Mouse (Mus musculus) testis, adult 10 weeks (tissue): Measurements from ENCODE around the gene Dand5. TPM values are rescaled to one million over a fixed set of nuclear protein-coding genes. Genes with fewer than 3 reads are reported as not detected.

Experiments used
- polyA plus RNA-seq: library from polyadenylated mRNA; stranded (reverse); fragments of 350-450 nt; fragmentation: Illumina TruSeq; extraction: RNeasy Lipid Tissue Mini Kit (QIAGEN cat#74804); gene quantifications from one replicate; pipeline ENCODE4 v1.2.3, GENCODE M21; 2014; ENCODE audit warnings: low read depth, low replicate concordance

Gene Dand5
- 21.7 TPM for polyA plus RNA-seq

DNA sequence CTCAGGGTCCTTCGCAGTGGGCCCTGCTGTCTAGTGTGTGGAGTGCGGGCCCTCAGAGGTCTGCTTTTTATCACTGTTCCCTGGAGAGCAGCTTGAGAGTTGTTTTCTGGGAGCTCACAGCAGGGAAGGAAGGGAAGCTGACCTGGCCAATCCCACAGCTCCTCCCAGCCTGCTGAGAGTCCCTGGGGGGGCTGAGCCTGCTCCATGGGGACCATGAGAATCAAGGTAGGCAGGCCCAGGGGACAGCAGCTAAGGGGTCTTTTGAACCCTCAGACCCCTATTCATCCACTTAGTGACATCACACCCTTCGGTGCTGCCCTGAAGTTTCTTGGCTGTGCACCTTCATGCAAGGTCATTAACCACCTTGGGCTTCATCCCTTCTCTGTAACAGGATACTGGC, at the start of gene Dand5:
TSS of gene Dand5 (minus strand) at position 101 of the 400 bp plus-strand sequence.

DNA sequence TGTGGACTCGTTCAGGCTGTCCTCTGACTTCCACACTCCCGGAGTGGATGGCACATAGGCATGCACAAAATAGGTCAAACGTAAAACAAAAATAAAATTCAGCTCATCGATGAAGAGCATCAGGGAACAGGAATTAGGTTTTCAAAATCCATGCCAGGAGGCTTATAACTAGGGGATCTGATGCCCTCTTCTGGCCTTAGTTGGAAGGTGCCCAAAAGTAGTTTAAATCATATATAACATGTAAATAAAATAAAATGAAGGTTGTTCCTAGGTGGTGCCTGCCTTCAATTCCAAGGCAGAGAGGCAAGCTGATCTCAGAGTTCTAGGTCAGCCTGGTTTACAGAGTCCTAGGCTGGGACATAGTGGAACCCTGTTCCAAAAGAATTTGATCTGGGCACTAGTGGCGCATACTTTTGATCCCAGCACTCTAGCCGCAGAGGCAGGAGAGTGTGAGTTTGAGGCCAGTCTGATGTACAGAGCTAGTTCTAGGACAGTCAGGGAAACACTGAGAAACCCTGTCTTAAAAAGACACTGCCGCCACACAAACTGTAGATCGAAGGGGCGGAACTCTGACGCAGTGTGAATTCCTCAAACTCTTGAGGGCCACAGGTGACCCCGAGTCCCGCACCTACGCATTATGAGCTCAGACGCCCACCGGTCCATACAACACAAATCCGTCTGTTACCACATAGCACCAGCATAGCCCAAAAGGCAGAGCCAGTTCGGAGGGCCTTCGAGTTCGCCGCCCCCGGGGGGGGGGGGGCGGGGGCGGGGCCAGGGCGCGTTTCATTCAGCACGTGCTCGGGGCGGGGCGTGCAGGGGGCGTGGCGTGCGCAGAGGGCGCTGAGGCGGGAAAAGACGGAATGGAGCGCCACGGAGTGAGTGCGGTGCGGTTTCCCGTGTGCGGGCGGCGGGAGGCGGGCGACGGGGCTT, 49.0 kb upstream of the Dand5 start, which contains the start of gene Syce2:
TSS of gene Syce2 (plus strand) at position 736 of the 933 bp plus-strand sequence.

DNA sequence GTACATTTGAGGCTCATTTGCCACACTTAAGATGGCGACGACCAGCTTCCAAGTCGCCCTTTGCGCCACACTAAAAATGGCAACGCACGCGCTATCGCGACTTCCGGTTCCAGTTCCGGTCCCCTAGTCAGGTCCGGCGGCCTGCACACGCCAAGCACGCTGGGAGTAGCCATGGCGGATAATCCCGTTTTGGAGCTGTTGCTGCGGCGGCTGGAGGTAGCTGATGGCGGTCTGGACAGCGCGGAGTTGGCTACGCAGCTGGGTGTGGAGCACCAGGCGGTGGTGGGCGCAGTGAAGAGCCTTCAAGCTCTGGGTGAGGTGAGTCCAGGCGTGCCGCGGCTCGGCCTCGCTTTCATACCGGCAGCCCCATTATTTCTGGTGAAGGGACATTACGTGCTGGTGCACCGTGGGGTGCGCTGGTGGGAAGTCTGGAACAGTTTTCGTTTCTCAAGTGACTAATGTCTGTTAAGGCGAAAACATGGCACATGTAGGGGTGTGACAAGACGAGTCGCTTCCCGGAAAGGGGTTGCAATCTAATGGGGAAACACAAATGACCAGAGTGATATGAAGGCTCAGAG, 34.3 kb upstream of the Dand5 start, which contains the start of gene Farsa:
TSS of gene Farsa (plus strand) at position 126 of the 578 bp plus-strand sequence.

DNA sequence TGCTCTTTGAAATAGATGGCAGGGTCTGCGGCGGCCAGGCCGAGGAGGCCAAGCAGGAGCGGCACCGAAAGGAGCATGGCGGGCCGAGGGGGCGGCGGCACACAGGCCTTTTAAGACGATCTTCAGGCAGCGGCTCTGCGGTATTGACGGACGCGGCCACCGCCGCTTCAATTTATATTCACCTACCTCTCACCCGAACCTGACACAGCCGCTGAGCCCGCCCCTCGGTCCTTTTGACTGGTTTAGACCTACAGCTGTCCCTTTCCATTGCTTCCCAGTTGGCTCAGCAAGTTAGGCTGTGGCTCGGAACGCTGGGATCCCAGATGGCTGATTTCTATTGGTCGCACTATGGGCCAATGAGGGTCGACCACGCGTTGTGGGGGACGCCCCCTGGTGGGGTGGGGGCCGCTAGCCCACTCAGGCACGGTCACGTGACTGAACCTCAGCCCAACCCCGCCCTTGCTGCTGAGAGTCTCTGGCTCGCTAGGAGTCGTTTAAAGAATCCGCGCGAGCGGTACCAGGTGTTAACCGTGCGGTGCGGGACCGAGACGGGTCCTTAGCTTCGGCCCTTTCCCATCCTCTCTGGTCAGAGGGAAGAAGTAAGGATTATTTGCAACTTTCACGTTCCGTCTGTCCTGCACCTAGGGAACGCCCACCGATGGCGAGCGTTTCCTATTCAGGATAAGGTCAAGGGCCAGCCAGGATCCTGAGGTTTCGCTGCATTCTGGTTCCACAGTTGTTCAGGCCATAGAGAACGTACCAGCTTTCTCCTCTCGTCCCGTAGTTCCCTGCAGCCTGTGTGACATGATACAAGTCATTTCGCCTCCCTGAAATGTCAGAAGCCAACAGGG, 24.3 kb upstream of the Dand5 start, which contains the start of gene Calr:
TSS of gene Calr (minus strand) at position 213 of the 851 bp plus-strand sequence.

DNA sequence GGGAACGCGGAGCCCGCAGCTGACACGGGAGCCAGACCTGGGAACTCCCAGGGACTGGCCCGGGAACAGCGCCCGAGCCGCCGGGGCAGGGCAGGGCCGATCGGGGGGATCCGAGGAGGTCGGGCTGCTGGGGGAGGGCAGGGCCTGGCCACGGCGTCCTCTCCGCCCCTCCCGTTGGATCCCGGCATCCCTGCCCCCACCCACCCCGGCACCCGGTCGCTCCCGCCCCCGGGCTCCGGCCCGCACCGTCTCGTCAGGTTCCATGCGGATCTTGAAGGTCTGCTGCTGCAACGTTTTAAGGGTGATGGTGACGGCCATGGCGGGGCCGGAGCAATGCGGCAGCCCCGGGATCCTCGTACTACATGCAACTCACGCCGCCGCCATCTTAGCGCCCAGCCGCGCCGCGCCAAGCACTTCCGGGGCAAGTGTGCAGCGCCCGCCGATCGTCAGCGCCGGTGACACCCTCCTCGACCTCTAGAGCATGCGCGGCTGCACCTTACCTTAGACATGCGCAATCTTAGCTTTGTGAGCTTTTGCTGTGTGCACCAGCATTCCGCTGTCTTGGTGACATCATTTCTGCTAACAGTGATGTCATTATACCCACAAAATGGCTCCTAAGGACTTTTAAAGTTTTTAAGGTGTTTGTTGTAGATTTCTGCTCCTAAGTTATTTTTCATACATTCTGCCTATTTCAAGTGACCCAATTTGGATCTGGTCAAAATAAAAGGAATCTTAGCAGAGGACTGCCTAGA, 17.8 kb upstream of the Dand5 start, which contains the start of gene Rad23a:
TSS of gene Rad23a (minus strand) at position 418 of the 752 bp plus-strand sequence.

DNA sequence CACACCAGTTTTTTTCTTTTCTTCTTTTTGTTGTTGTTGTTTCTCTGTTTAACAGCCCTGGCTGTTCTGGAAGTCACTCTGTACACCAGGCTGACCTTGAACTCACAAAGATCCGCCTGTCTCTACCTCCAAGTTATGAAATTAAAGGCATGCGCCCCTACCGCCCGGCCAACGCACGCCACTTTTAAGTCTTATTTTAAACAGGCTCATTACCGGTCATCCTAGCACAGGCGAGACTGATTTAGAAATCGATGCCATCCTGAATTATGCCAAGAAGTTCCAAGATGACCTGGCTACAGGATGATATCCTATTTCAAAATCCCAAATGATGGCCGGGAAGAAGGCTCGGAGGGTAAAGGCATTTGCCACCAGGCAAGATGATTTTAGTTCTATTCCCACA, 8.9 kb upstream of the Dand5 start, which contains the start of gene Gadd45gip1:
TSS of gene Gadd45gip1 (plus strand) at position 33 of the 400 bp plus-strand sequence.

DNA sequence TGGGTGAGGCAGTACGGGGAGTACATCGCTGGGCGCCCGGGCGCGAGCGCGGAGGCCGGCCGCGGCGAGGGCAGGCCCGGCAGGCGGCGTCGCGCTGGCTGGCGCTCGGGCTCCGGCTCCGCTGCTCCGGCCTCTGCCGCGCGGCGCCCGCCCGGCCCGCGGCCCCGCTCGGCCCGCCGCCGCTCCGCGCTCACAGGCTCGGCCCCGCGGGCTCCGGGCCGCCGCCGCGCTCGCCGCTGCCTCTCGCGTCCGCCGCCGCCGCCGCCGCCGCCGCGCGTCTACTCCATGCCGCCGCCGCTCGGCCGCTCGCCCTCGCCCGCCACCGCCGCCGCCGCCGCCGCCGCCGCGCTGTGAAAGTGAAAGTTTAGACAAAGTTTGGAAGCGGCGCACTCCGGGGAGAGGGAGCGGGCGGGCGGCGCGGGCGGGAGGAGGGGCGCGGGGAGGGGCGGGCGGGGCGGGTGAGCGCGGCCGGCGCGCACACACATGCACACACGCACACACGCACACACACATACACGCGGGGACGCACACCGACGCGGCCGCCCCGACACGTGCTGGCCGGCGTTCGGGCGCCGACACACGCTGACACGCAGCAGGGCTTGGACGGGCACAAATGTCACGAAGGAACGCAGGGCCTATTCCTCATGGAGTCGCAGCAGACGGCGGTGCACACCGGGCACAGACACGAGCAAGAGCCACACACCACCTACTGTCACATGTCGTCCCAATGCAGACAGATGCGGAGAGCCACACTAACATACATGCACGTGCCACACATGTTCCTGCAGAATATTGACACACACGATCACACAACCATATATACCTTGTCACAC, 22.4 kb downstream of the Dand5 start, which contains the start of gene Nfix:
TSS of gene Nfix (minus strand) at position 346 of the 833 bp plus-strand sequence.

Other genes with a start within 250 kb of the Dand5 start
- gene Ier2, start 160.0 kb downstream of the Dand5 start, polyA plus RNA-seq, result 0.22 TPM
- gene Trmt1, start 136.5 kb downstream of the Dand5 start, polyA plus RNA-seq, result 21.0 TPM
- gene Nacc1, start 135.0 kb downstream of the Dand5 start, polyA plus RNA-seq, result 1.1 TPM
- not detected for gene Lyl1, start 121.4 kb downstream of the Dand5 start, polyA plus RNA-seq
- gene G430095P16Rik, start 99.8 kb downstream of the Dand5 start, polyA plus RNA-seq, result not detected
- gene Nfix, start 22.5 kb downstream of the Dand5 start, polyA plus RNA-seq, result 1.3 TPM
- 0.55 TPM for gene Gadd45gip1, start 8.7 kb upstream of the Dand5 start, polyA plus RNA-seq
- gene Rad23a, start 17.8 kb upstream of the Dand5 start, polyA plus RNA-seq, result 7.1 TPM
- 720 TPM for gene Calr, start 24.1 kb upstream of the Dand5 start, polyA plus RNA-seq
- 6.7 TPM for gene Farsa, start 34.2 kb upstream of the Dand5 start, polyA plus RNA-seq
- 458 TPM for gene Syce2, start 49.3 kb upstream of the Dand5 start, polyA plus RNA-seq
- gene Gcdh, start 71.1 kb upstream of the Dand5 start, polyA plus RNA-seq, result 3.6 TPM
- gene Klf1, start 79.1 kb upstream of the Dand5 start, polyA plus RNA-seq, result 0.22 TPM
- gene Dnase2a, start 85.7 kb upstream of the Dand5 start, polyA plus RNA-seq, result 1.5 TPM
- gene Mast1, start 114.5 kb upstream of the Dand5 start, polyA plus RNA-seq, result not detected
- not detected for gene Rtbdn, start 124.2 kb upstream of the Dand5 start, polyA plus RNA-seq
- not detected for gene Gm49661, start 146.6 kb upstream of the Dand5 start, polyA plus RNA-seq
- 15.6 TPM for gene Prdx2, start 146.8 kb upstream of the Dand5 start, polyA plus RNA-seq
- gene Rnaseh2a, start 146.9 kb upstream of the Dand5 start, polyA plus RNA-seq, result 87.9 TPM
- not detected for gene Junb, start 155.9 kb upstream of the Dand5 start, polyA plus RNA-seq
- 14.0 TPM for gene Hook2, start 167.8 kb upstream of the Dand5 start, polyA plus RNA-seq
- gene Best2, start 191.7 kb upstream of the Dand5 start, polyA plus RNA-seq, result not detected
- 16.5 TPM for gene Asna1, start 202.5 kb upstream of the Dand5 start, polyA plus RNA-seq
- 13.2 TPM for gene Trir, start 204.0 kb upstream of the Dand5 start, polyA plus RNA-seq
- gene Tnpo2, start 214.1 kb upstream of the Dand5 start, polyA plus RNA-seq, result 14.0 TPM
- gene Fbxw9, start 237.2 kb upstream of the Dand5 start, polyA plus RNA-seq, result 5.7 TPM
- gene Gm5741, start 245.2 kb upstream of the Dand5 start, polyA plus RNA-seq, result not detected
- gene Dhps, start 248.9 kb upstream of the Dand5 start, polyA plus RNA-seq, result 12.3 TPM